Mouse (Mus musculus) hindbrain, postnatal 0 days (tissue): ENCODE measurements around the gene Prickle2. TPM values are rescaled to one million over a fixed set of nuclear protein-coding genes. Genes with fewer than 3 reads are reported as not detected.

Experiments
- ATAC-seq: fragments of 200-750 bp; cut with Nextera tagmentation; 2 replicates; pipeline ENCODE4 v1.8.0; 2017; ENCODE audit warnings: mild to moderate bottlenecking, moderate TSS enrichment, moderate library complexity
- DNase-seq: peaks from one replicate; pipeline ENCODE4 v3.0.0-alpha.2; 2015; ENCODE audit warnings: low spot score
- H3K27ac ChIP-seq: fragments of 300-500 bp; sonication (generic); 2 replicates; pipeline ENCODE4 v1.5.1; 2014; ENCODE audit warnings: mild to moderate bottlenecking
- H3K27me3 ChIP-seq: fragments of 300-500 bp; sonication (generic); 2 replicates; pipeline ENCODE4 v1.6.1; 2014; ENCODE audit warnings: low read length, mixed read lengths; ENCODE audit not compliant: insufficient read depth
- H3K36me3 ChIP-seq: fragments of 300-500 bp; sonication (generic); 2 replicates; pipeline ENCODE4 v1.6.1; 2014; ENCODE audit warnings: low read length, mixed read lengths; ENCODE audit not compliant: insufficient read depth
- H3K4me1 ChIP-seq: fragments of 300-500 bp; sonication (generic); 2 replicates; pipeline ENCODE4 v1.6.1; 2014; ENCODE audit warnings: antibody characterized with exemption, low read length, mixed read lengths; ENCODE audit not compliant: insufficient read depth
- H3K4me2 ChIP-seq: fragments of 300-500 bp; sonication (generic); 2 replicates; pipeline ENCODE4 v1.6.1; 2014; ENCODE audit warnings: low read depth, mild to moderate bottlenecking, low read length, moderate library complexity, mixed read lengths
- H3K4me3 ChIP-seq: fragments of 300-500 bp; sonication (generic); 2 replicates; pipeline ENCODE4 v1.5.1; 2014; ENCODE audit warnings: low read length
- H3K9ac ChIP-seq: fragments of 300-500 bp; sonication (generic); replicated peaks from 2 replicates; pipeline ENCODE4 v1.6.1; 2014; ENCODE audit warnings: mild to moderate bottlenecking, low read length, moderate library complexity, mixed read lengths
- H3K9me3 ChIP-seq: fragments of 300-500 bp; sonication (generic); 2 replicates; pipeline ENCODE4 v1.6.1; 2016; ENCODE audit warnings: low read length, mixed read lengths
- CTCF ChIP-seq: IDR thresholded peaks from 2 replicates; pipeline ENCODE4 v1.5.1; 2016; ENCODE audit warnings: antibody characterized with exemption, control low read depth, low read depth
- WGBS: fragments of 180-500 bp; shearing (Covaris S2); extraction: QIAGEN DNeasy Blood & Tissue Kit; methylation state at CpG from one replicate; pipeline ENCODE4 v1.1.7; 2014; 5-methylcytosine and 5-hydroxymethylcytosine counted together
- polyA plus RNA-seq: library from polyadenylated mRNA; unstranded; fragments of >200 nt; fragmentation: Nextera tagmentation; extraction: Ambion mirVana; gene quantifications from 2 replicates; pipeline ENCODE4 v1.2.1, GENCODE M21; 2015
- total RNA-seq: library from RNA; depleted of rRNA; stranded (reverse); fragments of >200 nt; gene quantifications from 2 replicates; pipeline ENCODE4 v1.2.3, GENCODE M21; 2014

Gene Prickle2
- total and polyA plus RNA-seq, 2 experiments from 2014 or later: 11.3 to 38.7 TPM

DNA sequence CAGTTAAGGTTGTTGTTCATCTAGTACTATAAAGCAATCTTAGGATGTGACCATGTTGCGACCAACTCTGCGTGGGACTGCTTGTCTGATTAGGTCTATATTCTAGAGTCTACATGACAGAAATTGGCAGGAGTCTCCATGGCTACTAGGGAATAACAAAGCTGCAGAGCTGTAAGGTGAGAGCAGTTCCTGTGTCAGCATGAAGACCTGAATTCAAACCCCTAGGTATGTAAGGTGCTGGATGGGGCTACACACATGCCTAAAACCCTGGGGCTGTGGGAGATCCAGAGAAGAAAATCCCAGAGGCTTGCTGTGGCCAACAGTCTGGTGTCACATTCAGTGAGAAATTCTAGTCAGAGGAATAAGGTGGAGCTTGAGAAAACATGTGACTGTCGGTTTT is 78.2 kb downstream of the Prickle2 start:
- 0 out of 2 replicates have a peak, but pooled peaks cover 3% of the 10 kb centered on the region for H3K4me1 ChIP-seq
- H3K27me3 ChIP-seq: no peaks in the 10 kb centered on the region
- H3K9ac ChIP-seq: no peak overlapping the region
- no peaks in the 10 kb centered on the region for H3K9me3 ChIP-seq
- peak overlapping the region; percentile 56 for H3K27ac ChIP-seq
- ATAC-seq: peak; percentile 27; the same call in 1 of the 2 replicates
- H3K4me2 ChIP-seq: no peak overlapping the region
- DNase-seq: peak; percentile 30
- TF ChIP-seq CTCF: no peak
- no peaks in the 10 kb centered on the region for H3K36me3 ChIP-seq
- WGBS: 71% methylated on average over 3 of the region's 3 CpGs
- H3K4me3 ChIP-seq: no peak overlapping the region

- H3K27ac ChIP-seq: peak overlapping the region; percentile 62
- H3K9ac ChIP-seq: no peak overlapping the region
- no peak overlapping the region for H3K4me3 ChIP-seq
- H3K4me1 ChIP-seq: 0 out of 2 replicates have a peak, but pooled peaks cover 3% of the 10 kb centered on the region
- peak; percentile 78 for ATAC-seq
- H3K9me3 ChIP-seq: no peaks in the 10 kb centered on the region
- H3K27me3 ChIP-seq: no peaks in the 10 kb centered on the region
- DNase-seq: peak; percentile 66
- no peak overlapping the region for H3K4me2 ChIP-seq
- H3K36me3 ChIP-seq: no peaks in the 10 kb centered on the region
- 41% methylated on average over 8 of the region's 8 CpGs for WGBS
- TF ChIP-seq CTCF: no peak
Measured at GRCm38 (mm10) chr6:92627048-92627617, 78.8 kb downstream of the Prickle2 start.

GRCm38 (mm10) chr6:92625923-92626322 is 80.0 kb downstream of the Prickle2 start:
- no peak for TF ChIP-seq CTCF
- Histone ChIP-seq H3K9me3 (no peaks in the 10 kb centered on the region), H3K4me2 (no peak overlapping the region), H3K4me3 (no peak overlapping the region), H3K27ac (peak overlapping the region; percentile 49), H3K4me1 (0 out of 2 replicates have a peak, but pooled peaks cover 3% of the 10 kb centered on the region), H3K27me3 (no peaks in the 10 kb centered on the region), H3K9ac (no peak overlapping the region), H3K36me3 (no peaks in the 10 kb centered on the region)
- ATAC-seq (peak; percentile 63), DNase-seq (peak; percentile 67)
- 44% methylated on average over 1 of the region's 1 CpGs for WGBS

GRCm38 (mm10) chr6:92624306-92624705 is 81.6 kb downstream of the Prickle2 start:
- ATAC-seq (no peak), DNase-seq (no peak)
- H3K36me3 ChIP-seq: no peaks in the 10 kb centered on the region
- H3K9me3 ChIP-seq: no peaks in the 10 kb centered on the region
- 0 out of 2 replicates have a peak, but pooled peaks cover 3% of the 10 kb centered on the region for H3K4me1 ChIP-seq
- no peak overlapping the region for H3K27ac ChIP-seq
- H3K27me3 ChIP-seq: no peaks in the 10 kb centered on the region
- H3K9ac ChIP-seq: no peak overlapping the region
- TF ChIP-seq CTCF: no peak
- 64% methylated on average over 6 of the region's 6 CpGs for WGBS
- H3K4me2 ChIP-seq: no peak overlapping the region
- no peak overlapping the region for H3K4me3 ChIP-seq

DNA sequence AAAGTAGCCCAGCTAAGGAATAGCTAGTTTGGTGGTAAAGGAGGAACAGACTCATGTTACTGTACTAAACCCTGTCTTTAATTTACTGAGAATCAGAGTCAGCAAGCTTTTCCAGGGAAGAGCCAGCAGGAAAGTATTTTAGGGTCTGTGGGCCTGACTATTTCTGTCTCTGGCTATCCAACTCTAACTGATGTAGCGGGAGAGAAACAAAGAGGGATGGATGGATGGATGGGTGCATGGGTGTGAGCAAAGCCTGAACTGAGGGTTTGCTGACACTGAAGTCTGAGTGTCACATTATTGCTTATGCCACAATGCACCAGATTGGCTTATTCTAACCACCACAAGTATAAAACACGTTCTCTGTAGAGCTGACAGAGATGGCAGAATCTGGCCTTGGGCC is 88.8 kb downstream of the Prickle2 start:
- H3K9ac ChIP-seq: no peak overlapping the region
- TF ChIP-seq CTCF: no peak
- H3K4me1 ChIP-seq: no peaks in the 10 kb centered on the region
- DNase-seq (no peak), ATAC-seq (no peak)
- no peak overlapping the region for H3K27ac ChIP-seq
- no peaks in the 10 kb centered on the region for H3K36me3 ChIP-seq
- H3K4me2 ChIP-seq: no peak overlapping the region
- WGBS: 58% methylated on average over 2 of the region's 2 CpGs
- no peaks in the 10 kb centered on the region for H3K9me3 ChIP-seq
- no peaks in the 10 kb centered on the region for H3K27me3 ChIP-seq
- no peak overlapping the region for H3K4me3 ChIP-seq

GRCm38 (mm10) chr6:92614771-92615170 is 91.2 kb downstream of the Prickle2 start:
- Histone ChIP-seq H3K36me3 (no peaks in the 10 kb centered on the region), H3K27ac (no peak overlapping the region), H3K4me3 (no peak overlapping the region), H3K9ac (no peak overlapping the region), H3K27me3 (no peaks in the 10 kb centered on the region), H3K9me3 (no peaks in the 10 kb centered on the region), H3K4me1 (no peaks in the 10 kb centered on the region), H3K4me2 (no peak overlapping the region)
- TF ChIP-seq CTCF: no peak
- ATAC-seq: no peak
- no peak for DNase-seq
- WGBS: 85% methylated on average over 3 of the region's 3 CpGs

DNA sequence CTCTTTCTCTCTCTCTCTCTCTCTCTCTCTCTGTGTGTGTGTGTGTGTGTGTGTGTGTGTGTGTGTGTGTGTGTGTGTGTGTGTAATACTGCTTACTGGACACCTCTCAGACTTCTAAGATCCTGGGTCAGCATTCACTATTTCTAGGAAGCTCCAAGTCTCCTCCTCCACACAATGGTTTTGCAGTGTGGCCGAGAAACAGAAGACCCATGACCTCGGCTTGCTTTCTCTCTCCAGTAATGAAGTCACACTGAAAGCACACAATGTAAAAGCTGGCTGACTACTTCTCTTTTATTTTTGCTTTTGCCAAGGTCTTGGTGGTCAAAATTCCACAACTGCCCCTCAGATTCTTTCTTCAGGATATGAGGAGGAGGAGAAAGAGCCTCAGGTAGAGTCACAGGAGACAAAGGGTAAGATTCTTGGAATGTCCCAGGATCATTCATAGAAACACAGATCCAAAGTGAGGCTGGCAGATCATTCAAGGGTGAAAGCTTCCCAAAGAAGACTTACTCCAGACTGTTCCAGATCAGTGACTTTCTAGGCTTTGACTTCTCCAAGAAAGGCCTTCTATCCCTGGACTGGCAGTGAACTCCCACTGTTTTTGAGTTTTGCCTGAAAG is 93.7 kb downstream of the Prickle2 start:
- no peak overlapping the region for H3K27ac ChIP-seq
- H3K36me3 ChIP-seq: no peaks in the 10 kb centered on the region
- WGBS: 32% methylated on average over 2 of the region's 2 CpGs
- no peaks in the 10 kb centered on the region for H3K9me3 ChIP-seq
- 0 out of 2 replicates have a peak, but pooled peaks cover 6% of the 10 kb centered on the region for H3K4me1 ChIP-seq
- ATAC-seq (no peak), DNase-seq (no peak)
- H3K9ac ChIP-seq: no peak overlapping the region
- H3K4me2 ChIP-seq: no peak overlapping the region
- no peak overlapping the region for H3K4me3 ChIP-seq
- no peaks in the 10 kb centered on the region for H3K27me3 ChIP-seq
- no peak for TF ChIP-seq CTCF
